Mouse (Mus musculus) adrenal gland, postnatal 25 days (tissue): ENCODE data around the gene Lsamp. TPM values are rescaled to one million over a fixed set of nuclear protein-coding genes. Genes with fewer than 3 reads are reported as not detected.

Experiments
- DNase-seq: peaks from one replicate; pipeline ENCODE4 v3.0.0; 2021; ENCODE audit warnings: mixed read lengths
- total RNA-seq: library from RNA; stranded (reverse); gene quantifications from 2 replicates; pipeline ENCODE4 v1.2.3, GENCODE M21; 2021

Gene Lsamp
- total RNA-seq, 1 experiment from 2014 or later: 8.0 TPM

DNA sequence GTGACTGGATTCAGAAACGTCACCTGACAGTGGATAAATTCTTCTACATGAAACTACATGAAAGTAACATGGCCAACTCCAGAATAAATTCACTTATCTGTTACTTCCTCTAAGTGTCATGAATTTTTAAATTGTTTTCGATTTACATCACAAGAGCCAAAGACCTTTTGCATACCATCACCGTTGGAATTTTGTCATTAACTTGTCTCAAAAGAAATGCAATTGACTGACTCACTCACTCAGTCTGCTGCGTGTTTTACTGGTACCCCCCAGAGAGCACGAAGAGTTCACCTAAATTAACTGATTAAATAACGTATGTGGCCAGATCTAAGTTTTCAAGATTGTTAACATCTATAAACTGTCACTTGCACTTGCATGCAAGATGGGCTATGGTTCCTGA, 672.7 kb downstream of the Lsamp start:
- no peak for DNase-seq

DNA sequence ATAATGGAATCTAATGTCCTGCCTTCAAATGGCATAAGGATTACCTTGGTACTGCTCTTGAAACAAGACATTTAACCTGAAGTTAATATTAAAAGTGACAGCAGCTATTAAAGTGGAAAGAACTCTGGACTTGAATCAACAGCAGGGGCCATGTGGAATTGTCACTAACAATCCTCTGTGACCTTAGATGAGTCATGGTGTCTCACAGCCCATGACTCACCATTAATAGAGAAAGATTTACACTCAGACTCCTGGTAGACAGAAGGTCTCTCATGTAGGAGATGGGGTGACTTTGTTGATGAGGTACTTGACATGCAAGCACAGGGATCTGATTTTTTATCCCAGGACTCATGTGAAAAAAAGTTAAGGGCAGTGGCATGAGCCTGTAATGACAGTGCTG, 701.4 kb downstream of the Lsamp start:
- DNase-seq: no peak

DNA sequence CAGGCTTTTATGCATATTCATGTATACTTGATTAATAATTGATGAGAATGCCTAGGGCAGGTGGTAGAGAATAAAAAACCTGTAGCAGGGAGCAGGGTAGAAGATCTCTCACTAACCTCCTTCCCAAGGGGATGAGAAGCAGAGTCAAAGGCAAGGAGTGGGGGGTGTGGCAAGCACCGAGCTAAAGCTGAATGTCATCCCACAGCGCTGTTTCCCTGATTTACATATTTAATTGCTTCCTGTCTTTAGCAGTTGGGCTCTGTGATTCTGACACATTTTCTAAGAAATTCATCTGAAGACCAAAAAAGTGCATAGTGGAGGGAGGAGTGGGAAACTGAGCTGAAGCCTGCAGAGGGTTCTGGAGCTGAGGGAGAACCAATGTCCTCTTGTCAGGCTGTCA, 708.1 kb downstream of the Lsamp start:
- DNase-seq: no peak

DNA sequence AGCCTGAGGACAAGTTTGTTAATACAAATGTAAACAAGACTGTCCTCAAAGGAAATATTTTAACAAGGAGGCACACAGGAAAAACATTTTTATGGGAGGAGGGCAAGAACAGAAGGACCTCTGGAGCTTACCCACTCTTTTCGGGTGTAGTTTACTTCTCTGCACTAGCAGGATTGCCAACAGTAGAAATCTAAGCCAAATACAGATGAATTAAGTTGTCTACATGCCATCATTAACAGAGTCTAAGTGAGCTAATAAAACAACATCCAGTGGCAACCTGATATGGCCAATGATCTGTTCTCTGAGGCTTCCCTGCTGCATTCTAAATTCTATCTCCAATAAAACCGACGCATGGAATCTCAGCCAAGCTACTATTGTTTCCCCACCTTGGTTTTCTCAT, 713.1 kb downstream of the Lsamp start:
- DNase-seq: no peak

DNA sequence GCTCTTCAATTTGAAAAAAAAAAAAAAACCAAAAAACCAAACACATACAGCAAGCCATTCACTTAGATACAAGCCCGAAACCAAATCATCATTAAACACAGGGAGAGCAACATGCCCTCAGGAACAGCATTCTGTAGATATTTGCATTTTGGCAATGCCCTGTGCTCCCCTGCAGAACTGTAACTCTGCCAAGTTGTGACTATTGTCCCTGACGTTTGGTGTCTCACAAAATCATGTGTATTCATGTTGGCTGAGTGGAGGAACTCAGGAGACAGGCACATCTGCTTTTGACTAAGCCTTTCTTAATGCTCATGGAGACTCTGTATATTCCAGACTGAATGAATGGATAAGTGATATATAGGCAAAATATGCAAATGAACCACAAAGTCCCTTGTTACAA, 724.4 kb downstream of the Lsamp start:
- no peak for DNase-seq

DNA sequence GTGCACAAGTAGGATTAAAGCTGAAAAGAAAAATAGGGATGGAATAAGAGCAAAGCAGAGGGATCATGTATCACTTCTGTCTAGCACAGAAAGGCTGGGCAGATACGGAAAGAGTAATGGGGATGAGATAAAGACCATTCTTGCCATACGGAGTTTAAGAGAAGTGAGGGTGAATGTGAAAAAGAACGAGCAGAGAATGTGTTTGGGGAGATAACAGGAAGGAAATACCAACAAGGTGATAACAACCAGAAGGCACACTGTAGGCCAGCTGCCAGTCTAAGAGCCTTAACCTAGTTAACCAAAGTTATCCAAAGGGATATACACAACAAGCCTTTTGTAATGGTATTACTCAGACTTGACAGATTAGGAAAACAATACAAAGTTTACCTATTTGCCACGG, 725.4 kb downstream of the Lsamp start:
- DNase-seq: no peak

DNA sequence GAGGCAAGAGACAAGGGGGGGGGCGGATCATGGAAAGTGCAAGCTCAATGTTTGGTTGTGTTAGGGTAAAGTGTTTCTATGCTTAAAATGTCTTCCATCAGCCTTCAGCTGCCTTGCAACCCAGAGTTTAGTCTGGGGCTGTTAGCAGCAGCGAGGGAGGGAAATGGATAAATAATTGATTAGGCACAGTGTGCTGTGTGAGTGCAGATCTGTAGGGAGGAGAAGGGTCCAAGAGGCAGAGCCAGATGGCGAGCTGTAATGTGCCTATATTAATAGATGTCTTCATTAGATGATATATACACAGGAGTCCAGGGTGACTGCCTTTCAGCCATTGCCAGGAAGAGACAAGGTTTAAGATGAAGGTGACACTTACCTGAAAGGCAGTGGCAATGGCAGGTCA, 725.9 kb downstream of the Lsamp start:
- no peak for DNase-seq

DNA sequence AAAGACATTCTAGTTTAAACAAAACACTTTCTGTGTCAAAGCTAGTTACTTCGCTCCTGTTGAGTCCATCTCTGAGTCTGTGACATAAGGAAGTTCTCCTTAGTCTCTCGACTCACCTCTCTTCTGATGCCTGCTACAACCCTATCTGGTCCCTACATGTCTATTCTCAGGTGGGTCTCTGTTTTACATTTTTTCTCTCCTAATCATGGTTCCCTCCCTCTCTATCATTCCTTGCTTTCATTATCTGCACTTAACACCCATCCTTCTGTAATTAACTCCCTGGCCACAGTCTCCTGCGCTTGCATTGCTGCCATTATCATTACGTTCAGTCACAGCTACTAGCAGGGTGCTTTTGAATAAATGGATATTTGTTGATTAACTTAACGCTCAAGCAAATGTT, 726.3 kb downstream of the Lsamp start:
- DNase-seq: no peak

DNA sequence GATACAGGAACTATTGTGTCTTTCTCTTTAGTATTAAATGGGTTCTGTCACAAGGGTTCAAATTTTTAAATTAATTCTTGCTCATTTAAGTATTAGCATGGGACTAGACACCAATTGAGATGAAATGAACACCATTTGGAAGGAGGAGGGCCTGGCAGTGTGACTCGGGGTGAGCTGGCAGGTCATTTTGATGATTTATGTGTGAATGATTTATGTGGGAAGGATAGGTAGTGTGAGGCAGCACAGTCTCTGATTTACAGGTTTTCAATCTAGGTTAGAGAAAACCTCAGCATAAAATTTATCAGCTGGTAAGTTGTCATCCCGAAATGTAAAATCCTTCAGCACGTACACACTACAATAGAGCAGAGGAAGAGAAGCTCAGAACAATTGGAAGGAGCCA, 729.6 kb downstream of the Lsamp start:
- DNase-seq: no peak

DNA sequence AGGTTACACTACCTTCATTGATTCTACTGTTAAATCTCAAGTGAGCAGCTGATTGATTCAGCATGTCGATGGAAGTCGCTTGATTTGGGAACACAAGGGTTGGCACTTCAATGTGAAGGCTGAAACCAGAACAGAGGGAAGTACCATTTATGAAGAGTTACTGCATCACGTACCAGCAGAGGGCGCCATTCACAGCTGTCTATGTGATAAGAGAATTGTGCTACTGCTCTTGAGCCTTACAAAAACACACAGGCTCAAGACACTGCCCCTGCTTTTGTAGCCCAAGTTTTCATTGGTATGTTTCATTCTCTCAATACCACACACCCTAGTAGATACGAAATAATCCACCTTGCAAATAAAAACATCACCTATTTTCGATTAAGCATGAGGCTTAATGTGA, 754.9 kb downstream of the Lsamp start:
- DNase-seq: peak; percentile 78

DNA sequence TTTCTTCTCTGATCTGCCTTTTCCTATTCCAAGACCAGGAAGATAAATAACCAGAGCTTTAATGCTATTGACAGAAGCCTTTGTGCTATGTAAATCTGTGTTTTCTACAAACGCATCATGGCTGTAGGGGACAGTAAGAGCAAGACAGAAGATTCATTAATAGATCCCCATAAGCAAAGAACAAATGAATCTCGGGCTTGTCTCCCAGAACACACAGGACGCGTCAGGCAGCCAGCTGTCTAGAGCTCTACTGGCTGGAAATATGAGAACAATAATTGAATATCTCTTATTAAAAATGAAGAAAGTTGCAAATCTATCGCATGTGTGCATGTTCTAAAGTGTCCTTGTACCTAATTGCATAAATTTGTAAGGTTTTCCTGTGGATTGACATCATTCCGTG, 755.6 kb downstream of the Lsamp start:
- no peak for DNase-seq

DNA sequence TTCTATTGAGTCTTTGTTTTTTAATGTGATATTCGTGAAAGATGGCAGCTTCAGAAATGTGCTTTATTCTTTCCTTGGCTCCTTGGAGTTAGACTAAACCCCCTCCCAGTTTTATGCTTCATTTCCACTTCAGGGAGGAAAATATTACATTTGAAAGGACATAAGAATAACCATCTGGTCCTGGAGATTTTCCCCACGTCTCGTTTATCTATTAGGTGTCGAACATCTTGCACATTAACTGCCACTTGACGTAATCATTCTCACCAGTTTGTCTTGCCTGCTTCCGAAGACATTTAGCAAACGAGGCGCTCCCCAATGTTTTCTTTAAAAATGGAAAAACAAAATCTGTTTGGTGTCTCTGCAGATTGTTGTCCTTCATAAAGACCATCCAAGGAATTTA, 756.1 kb downstream of the Lsamp start:
- DNase-seq: no peak

DNA sequence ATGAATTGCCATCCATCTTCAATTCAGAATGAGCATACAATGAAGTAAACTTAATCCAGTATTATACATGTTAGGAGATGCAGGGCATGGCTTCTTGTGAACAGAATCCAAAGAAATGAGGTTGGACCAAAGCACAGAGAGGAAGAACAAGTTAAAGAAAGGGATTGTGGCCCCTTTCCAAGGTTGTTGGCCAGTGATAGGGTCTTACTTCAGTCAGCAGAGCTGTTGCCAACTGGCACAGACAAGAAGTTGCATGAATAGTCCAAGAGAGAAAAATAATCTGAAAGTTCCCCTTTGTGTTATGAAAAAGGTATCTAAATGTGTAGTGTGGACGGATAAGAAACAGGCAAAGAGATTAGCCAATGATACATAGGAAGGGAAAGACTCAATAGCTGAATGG, 843.0 kb downstream of the Lsamp start:
- peak; percentile 1 for DNase-seq

DNA sequence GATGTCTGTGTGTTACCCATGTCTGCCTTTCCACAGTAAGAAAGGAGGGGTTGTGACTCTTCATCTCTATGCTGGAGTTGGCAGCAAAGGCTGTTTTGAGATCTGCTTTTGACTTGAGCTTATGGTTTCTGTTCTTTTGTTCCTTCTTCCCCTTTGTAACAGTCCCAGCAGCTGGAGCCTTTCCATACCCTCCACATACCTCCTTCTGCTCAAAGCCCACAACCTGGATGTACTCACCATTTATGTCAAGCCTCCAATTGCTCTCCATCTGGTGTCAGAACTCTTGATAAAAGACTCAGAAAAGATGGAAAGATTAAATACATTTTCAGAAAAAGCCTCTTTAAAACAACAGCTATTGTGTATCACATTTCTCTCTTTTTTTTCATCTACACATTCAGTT, 847.4 kb downstream of the Lsamp start:
- DNase-seq: no peak

DNA sequence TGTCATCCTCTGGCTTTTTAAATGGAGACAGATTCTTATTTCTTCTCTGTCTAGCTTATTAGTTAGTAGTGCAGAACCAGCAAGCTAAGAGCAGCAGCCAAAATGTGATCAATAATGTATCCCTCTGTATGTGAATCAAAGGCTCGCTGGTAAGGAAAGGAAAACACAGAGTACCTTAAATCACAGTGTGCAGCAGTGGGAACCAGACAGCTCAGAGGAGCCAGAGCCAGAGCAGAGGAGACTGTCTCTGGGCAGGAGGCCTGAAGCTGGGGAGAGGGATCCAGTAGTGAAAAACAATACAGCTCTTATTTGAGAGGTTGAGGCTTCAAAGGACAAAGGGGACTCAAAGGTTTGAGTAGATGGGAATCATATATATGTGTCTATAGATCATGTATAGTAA, 857.6 kb downstream of the Lsamp start:
- DNase-seq: no peak

DNA sequence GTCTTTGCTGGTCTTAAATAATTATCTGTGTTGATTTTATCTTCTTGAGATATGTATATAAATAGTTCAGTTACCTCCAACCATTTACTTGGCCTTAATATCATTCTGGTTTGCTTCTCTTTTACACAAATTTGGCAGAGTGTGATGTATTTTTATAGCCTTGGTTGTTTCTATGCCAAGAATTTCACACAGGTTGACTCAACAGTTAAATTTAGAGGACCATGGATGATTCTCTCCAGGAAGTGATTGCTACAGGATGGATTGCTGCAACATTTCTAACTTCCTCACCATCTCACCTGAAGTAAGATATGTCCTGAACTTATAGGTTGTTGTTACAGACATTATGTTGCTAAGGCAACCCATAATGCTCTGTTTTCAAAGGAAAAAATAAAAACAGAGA, 882.6 kb downstream of the Lsamp start:
- DNase-seq: no peak

DNA sequence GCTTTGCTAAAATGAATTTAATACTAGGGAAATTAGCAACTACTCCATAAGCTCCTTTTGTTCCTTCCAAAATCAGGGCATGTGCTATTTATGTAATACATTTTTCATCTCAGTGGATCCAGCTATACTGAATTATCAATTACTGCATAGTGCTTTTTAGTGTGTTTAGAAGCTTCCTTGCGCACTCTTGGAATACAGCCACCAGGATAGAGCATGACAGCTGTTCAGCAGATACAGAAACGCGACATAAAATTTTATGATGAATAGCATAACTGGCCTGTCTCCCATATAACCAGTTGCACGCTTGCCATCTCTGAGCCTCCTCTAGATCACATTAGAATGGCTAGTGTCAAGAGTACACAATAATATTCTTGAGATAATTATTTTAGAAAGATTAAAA, 894.1 kb downstream of the Lsamp start:
- DNase-seq: no peak

DNA sequence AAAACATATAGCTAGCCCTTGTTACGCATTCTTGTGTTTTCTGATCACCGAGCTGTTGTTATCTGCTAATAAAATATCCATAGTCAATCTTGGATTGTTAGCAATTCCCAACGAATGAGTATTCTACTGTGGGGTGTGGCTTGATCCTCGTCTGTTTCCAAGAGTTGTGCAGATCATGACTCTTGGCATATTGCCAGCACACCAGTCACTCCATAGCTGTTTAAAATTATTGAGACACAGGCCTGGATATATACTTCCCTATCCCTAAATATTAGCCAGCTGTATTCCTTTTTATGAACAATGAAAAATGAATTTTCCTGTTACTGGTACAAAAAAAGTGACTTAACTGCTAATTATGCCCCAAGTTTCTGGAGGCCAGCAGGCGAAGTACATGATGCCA, 897.8 kb downstream of the Lsamp start:
- no peak for DNase-seq

DNA sequence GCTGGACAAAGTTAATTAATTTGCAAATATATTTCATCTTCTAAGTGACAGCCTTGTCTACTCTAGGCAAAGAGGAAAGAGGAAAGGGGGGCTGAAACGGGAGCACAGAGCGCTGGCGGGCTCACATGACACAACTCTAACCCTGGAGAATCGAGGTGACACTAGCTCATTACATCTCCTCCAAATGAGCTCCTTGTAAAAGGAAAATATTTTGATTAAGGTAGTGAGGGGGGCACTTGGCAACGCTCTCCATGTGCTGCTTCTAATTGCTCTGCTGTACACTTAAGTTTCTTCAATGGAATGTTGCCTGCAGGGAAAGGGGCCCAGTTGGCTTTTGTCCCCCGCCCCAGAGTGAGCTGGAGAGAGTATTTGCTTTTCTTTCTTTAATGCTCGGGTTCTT, 907.2 kb downstream of the Lsamp start:
- no peak for DNase-seq

DNA sequence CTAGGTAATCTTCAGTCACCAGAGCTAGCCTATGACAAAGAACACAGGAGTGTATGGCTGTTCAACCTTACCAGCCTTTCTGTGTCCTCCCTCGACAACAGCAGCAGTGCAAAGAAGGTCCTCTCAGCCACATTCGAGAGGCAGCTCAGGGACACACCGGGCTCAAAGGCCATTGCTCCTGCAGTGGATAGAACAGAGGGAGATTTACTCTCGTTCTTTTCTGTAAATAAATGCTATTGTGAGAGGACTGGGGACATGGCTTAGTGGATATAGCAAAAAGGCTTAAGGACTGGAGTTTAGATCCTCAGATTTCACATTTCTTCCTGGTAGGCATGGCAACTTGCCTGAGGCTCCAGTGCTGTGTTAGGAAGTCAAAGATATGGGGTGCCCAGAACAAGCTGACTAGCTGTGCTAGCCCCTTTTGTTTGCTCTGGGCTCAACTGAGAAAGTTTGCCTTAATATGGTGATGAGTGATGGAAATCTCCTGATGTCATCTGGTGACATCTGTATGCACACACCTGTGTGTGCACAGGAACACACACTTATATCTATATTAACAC, 913.7 kb downstream of the Lsamp start:
- DNase-seq: no peak

DNA sequence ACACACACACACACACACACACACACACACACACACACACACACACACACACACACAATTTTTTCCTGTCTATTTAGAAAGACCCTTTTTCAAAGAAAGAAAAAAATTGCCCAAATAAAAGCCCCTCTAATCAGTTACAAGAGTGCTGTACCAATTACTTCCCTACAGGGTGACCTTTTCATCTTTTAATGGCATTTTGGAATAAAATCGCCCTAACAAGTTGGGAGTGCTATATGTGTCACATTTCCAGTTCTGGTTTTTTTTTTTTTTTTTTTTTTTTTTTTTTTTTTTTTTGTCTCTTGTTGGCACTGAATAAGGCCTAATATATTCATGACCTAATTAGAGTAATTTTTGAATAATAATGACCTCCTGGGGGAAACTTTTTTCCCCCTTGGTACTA, 923.7 kb downstream of the Lsamp start:
- DNase-seq: no peak

DNA sequence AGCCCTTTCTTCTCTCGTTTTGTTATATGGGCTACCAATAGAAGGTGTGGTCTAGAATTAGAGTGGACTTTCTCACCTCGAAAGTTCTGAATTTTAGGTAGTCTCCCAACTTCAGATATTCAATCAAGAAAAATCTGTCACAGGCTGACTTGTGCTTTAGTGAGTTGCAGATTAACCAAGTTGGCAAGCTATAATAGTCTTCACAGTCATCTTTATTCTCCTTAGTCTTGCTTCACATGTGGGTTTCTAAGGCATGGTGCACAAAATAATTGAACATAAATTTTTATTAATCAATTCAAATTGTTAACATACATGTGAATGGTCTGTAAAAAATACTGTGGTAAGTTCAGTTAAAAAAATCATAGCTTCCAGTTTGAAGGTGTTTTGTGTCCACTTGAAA, 930.0 kb downstream of the Lsamp start:
- no peak for DNase-seq

DNA sequence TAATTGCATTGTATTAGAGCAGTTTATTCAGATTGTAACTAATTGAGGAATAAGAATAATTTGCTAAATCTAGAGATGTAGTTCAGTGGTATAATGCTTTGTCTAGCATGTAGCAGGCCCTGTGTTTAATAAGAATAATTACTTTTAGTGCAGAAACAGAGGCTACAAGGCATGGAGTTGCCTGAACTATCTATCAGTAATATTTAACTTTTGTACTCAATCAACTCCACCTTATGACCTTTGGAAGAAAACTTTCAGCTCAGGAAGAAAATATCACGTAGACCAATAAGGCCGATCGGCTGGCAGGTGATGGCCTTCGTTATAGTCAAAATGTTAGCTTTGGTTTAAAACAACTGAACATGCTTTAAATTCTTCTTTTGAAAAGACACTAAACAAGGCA, 946.4 kb downstream of the Lsamp start:
- DNase-seq: no peak

DNA sequence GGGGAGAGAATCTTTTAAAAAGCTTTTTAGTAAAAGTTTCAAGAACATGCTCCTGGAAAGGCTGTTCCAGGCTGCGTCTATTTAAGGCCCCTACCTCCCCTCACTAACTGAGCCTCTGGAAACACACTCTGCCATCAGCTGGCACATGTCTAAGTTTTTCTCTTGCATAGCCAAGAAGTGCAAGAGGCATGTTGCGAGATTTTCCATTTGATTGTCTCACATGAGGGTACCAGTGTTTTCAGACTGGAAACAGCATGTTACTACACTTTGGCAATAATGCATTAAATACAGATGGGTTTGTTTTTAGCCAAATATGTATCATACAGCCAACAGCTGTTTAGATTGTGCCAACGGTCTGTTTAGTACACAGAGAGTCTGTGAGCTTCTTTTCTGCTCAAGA, 958.1 kb downstream of the Lsamp start:
- no peak for DNase-seq

DNA sequence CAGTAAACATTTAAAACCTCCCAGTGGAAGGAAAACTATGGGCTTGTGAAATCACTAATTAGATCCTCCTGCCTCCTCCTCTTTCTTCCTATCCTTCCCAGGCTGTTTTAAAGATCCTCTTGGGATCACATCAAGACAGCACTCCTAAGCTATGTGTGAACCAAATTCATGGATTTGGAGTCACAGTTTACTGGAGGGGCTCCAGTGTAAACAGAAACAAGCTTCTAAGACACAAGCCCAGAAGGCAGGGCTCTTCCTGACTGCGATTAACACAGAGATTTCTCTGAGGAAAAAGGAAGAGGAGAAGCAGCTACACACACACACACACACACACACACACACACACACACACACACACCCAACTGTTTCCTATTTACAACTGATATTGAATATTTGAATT, 961.7 kb downstream of the Lsamp start:
- no peak for DNase-seq

DNA sequence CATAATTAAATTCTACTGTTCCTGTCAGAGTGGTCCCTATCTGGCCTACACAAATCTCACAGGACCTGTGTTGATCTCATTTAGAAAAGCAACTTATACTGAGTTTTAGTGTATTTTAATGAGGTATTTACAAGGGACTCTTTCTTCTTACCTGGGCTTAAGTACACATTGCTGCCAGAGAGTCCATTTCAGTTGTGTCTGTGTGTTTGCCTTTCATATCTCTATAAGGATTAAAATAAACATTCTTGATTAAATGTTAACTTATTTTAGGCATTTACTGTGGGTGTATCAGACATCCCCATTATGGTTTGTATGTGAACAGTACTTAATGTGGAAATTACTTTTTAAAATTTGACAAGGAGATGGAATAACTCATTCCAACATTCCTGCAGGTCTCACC, 963.9 kb downstream of the Lsamp start:
- DNase-seq: no peak
